Mouse (Mus musculus) limb, embryonic 13.5 days (tissue): ENCODE results near the gene Lsp1. TPM values are rescaled to one million over a fixed set of nuclear protein-coding genes. Genes with fewer than 3 reads are reported as not detected.

Experiments used
- ATAC-seq: fragments of 200-750 bp; cut with Nextera tagmentation; 2 replicates; pipeline ENCODE4 v1.8.0; 2017; ENCODE audit warnings: low read depth, moderate number of reproducible peaks, moderate TSS enrichment; ENCODE audit not compliant: low FRiP score
- H3K27ac ChIP-seq: fragments of 300-500 bp; sonication (generic); 2 replicates; pipeline ENCODE4 v1.5.1; 2015; ENCODE audit warnings: inconsistent platforms, mild to moderate bottlenecking, moderate library complexity
- H3K27me3 ChIP-seq: fragments of 300-500 bp; sonication (generic); 2 replicates; pipeline ENCODE4 v1.6.1; 2015; ENCODE audit warnings: mild to moderate bottlenecking, inconsistent platforms
- H3K36me3 ChIP-seq: fragments of 300-500 bp; sonication (generic); 2 replicates; pipeline ENCODE4 v1.6.1; 2015; ENCODE audit warnings: inconsistent platforms, mild to moderate bottlenecking, moderate library complexity
- H3K4me1 ChIP-seq: fragments of 300-500 bp; sonication (generic); 2 replicates; pipeline ENCODE4 v1.6.1; 2015; ENCODE audit warnings: inconsistent platforms
- H3K4me2 ChIP-seq: fragments of 300-500 bp; sonication (generic); replicated peaks from 2 replicates; pipeline ENCODE4 v1.6.1; 2015; ENCODE audit warnings: inconsistent platforms, mild to moderate bottlenecking, moderate library complexity
- H3K4me3 ChIP-seq: fragments of 300-500 bp; sonication (generic); 2 replicates; pipeline ENCODE4 v1.5.1; 2015; ENCODE audit warnings: moderate library complexity, mild to moderate bottlenecking, inconsistent platforms
- H3K9ac ChIP-seq: fragments of 300-500 bp; sonication (generic); 2 replicates; pipeline ENCODE4 v1.6.1; 2015; ENCODE audit warnings: mild to moderate bottlenecking, inconsistent platforms
- H3K9me3 ChIP-seq: fragments of 300-500 bp; sonication (generic); 2 replicates; pipeline ENCODE4 v1.6.1; 2016; ENCODE audit warnings: inconsistent platforms
- WGBS: fragments of 180-500 bp; shearing (Covaris S2); methylation state at CpG from one replicate; pipeline ENCODE4 v1.1.7; 2015; 5-methylcytosine and 5-hydroxymethylcytosine counted together
- polyA plus RNA-seq: library from polyadenylated mRNA; unstranded; fragments of >200 nt; fragmentation: Nextera tagmentation; extraction: Ambion mirVana; gene quantifications from 2 replicates; pipeline ENCODE4 v1.2.1, GENCODE M21; 2015

The Lsp1 gene
- polyA plus RNA-seq, 1 experiment from 2014 or later: 46.3 TPM

DNA sequence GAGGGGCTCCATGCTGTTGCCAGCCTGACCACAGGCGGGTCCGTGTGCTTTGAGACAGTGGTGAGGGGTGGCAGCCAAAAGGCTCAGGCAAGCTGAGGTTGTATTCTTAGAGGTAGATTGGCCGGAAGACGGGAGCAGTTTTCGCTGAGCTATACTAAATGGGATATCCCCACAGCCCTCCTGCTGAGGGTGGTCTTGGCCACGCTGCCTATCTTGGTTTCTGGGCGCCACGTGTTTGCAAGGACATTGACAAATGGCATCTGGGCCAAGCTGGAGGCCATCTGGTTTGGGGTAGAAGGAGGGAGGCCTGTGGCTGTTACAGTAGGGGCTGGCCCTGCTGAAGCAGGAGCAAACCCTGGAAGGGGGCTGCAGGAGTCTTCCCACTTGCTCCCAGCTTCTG, 32.9 kb downstream of the Lsp1 start:
- Histone ChIP-seq H3K36me3 (peaks cover 40% of the 10 kb centered on the region), H3K27me3 (no peaks in the 10 kb centered on the region), H3K4me1 (peaks cover 19% of the 10 kb centered on the region), H3K27ac (peak overlapping the region; percentile 55; the same call in 1 of the 2 replicates), H3K4me2 (no peak overlapping the region), H3K9me3 (no peaks in the 10 kb centered on the region), H3K9ac (no peak overlapping the region), H3K4me3 (no peak overlapping the region)
- no peak for ATAC-seq
- 50% methylated on average over 8 of the region's 8 CpGs for WGBS

DNA sequence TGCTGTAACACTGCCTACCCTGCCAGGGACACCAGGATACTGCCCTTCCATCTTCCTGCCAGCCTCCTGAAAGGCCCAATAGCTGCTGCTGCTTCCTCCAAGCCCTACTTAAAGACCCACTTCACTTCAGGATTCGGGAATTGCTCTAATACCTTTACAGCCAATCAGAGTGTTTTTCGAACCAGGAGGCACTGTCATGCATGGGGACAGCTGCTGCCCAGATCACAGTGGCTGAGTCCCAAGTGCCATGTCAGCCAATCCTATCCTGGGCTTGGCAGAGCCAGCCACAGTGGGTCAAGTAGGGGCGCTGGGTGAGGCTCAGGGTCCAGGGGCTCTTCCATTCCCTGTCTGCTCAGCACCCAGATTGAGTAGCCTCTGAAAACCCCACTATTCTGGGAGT, 35.5 kb downstream of the Lsp1 start:
- no peak for ATAC-seq
- Histone ChIP-seq H3K4me2 (no peak overlapping the region), H3K36me3 (peaks cover 14% of the 10 kb centered on the region), H3K27me3 (no peaks in the 10 kb centered on the region), H3K4me3 (no peak overlapping the region), H3K27ac (no peak overlapping the region), H3K9ac (no peak overlapping the region), H3K9me3 (no peaks in the 10 kb centered on the region), H3K4me1 (peaks cover 14% of the 10 kb centered on the region)
- 79% methylated on average over 3 of the region's 3 CpGs for WGBS

DNA sequence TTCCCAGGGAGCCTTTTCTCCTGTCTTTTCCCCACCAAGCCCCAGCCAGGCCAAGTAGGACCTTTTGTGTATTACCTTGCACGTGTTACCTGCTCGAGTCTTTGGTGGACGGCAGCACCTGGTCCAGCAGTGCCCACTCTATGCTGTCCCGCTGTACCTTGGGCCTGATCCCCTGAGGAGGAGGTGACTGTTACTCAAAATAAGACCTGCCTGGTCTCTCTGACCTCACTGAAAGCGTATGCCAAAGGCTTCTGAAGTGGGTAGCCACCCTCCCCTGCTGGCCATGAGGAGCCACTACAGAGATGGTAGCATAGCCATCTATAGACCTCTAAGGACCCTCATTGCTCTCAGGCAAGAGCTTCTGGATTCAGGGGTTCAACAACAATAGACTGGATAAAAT, 36.2 kb downstream of the Lsp1 start:
- Histone ChIP-seq H3K4me2 (no peak overlapping the region), H3K27ac (no peak overlapping the region), H3K4me1 (peaks cover 14% of the 10 kb centered on the region), H3K9me3 (no peaks in the 10 kb centered on the region), H3K9ac (no peak overlapping the region), H3K27me3 (no peaks in the 10 kb centered on the region), H3K4me3 (no peak overlapping the region), H3K36me3 (peaks cover 9% of the 10 kb centered on the region)
- 80% methylated on average over 5 of the region's 5 CpGs for WGBS
- no peak for ATAC-seq

DNA sequence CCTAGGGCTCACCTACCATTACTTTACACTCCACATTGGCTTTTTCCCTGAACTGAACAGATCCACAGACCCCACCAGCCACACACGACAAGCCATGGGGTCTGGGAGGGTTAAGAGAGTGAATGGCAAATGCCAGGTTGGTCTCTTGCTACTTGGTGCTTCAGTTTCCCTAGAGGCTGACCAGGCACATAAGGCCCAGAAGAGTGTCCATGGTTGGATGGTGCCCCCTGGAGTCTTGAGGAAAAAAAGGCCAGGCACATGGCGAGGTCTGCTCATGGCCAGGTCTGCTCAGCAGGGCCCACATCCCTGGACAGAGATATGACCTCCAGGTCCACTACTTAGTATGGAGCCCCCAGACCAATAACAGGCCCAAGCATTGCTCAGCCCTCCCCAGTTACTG, 37.2 kb downstream of the Lsp1 start:
- ATAC-seq: no peak
- H3K27me3 ChIP-seq: no peaks in the 10 kb centered on the region

DNA sequence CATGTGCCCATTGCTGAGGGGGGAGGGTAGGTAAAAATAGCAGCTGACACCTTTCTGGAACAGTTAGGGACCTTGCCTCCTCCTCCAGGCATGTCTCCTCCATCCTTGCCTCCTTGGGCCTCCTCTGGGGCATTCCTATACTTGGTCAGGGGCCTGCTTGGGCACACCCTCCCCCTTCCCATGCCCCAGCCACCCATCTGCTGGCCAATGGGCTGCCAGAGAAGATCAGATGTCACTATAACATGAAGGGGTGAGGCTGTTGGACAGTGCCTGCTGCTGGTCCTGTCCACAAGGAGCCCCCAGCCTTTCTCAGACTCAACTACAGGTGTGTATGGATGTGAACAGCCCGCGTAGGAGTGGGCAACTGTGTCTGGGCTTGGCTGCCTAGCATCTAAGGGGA, 38.0 kb downstream of the Lsp1 start, which contains the start of gene Tnnt3:
Gene Tnnt3, plus strand, starts transcription at position 262 of the 400 bp plus-strand sequence.
- Histone ChIP-seq H3K4me3 (no peak within 1 kb of the TSS), H3K27me3 (no peaks in the 10 kb centered on the region), H3K36me3 (0 out of 2 replicates have a peak, but pooled peaks cover 5% of the 10 kb centered on the region), H3K4me1 (peaks cover 7% of the 10 kb centered on the region), H3K27ac (peak within 1 kb of the TSS; percentile 52; the same call in 1 of the 2 replicates), H3K9ac (0 out of 2 replicates have a peak within 1 kb of the TSS, but pooled peaks have one; percentile 4), H3K4me2 (no peak within 1 kb of the TSS), H3K9me3 (no peaks in the 10 kb centered on the region)
- 82% methylated on average over 2 of the region's 2 CpGs for WGBS
- no peak for ATAC-seq

More for the DNA sequence above, 37.2 kb downstream of the Lsp1 start:
- Histone ChIP-seq H3K27ac (no peak overlapping the region; the same call in 1 of the 2 replicates), H3K9ac (no peak overlapping the region), H3K36me3 (0 out of 2 replicates have a peak, but pooled peaks cover 5% of the 10 kb centered on the region), H3K4me3 (no peak overlapping the region), H3K4me1 (peaks cover 14% of the 10 kb centered on the region), H3K9me3 (no peaks in the 10 kb centered on the region), H3K4me2 (no peak overlapping the region)
- 85% methylated on average over 2 of the region's 2 CpGs for WGBS

DNA sequence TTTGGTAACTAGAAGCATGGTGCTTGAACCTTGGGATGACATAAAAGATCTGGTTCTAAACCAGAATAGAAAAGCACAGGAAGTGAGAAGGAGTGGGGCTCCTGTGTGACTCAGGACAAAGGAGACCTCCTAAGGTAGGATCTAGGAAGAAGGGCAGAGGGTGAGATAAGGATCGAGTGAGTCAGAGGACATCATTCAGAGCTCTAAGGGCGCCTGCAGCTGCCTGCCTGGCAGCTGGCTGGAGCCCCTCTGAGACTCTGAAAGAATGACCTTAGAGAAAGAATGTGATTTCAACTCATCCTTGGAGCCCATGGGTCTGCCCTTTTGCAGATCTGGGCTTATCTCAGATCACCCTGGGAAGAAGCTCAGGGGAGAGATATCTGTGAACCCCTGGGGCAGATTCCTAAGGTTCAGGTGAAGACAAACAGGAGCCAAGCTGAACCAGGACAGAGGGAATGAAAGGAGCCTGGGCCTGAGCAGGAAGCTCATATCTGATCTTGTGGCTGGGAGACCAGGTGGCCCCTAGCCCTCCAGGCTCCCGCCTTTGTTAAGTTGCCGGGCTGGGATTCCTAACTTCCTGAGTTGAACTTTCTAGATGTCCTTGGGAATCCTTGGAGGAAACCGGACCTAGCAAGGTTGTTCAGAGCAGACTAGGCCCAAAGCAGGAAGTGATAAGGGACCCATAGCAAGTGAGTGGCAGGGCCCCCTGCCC, 38.6 kb downstream of the Lsp1 start:
- H3K9ac ChIP-seq: 0 out of 2 replicates have a peak overlapping the region, but pooled peaks have one; percentile 4
- no peaks in the 10 kb centered on the region for H3K9me3 ChIP-seq
- H3K4me1 ChIP-seq: peaks cover under 1% of the 10 kb centered on the region; the same call in 1 of the 2 replicates
- H3K4me2 ChIP-seq: no peak overlapping the region
- peak overlapping the region; percentile 52; the same call in 1 of the 2 replicates for H3K27ac ChIP-seq
- no peaks in the 10 kb centered on the region for H3K27me3 ChIP-seq
- H3K4me3 ChIP-seq: no peak overlapping the region
- no peak for ATAC-seq
- 0 out of 2 replicates have a peak, but pooled peaks cover 3% of the 10 kb centered on the region for H3K36me3 ChIP-seq
- WGBS: 66% methylated on average over 5 of the region's 5 CpGs

DNA sequence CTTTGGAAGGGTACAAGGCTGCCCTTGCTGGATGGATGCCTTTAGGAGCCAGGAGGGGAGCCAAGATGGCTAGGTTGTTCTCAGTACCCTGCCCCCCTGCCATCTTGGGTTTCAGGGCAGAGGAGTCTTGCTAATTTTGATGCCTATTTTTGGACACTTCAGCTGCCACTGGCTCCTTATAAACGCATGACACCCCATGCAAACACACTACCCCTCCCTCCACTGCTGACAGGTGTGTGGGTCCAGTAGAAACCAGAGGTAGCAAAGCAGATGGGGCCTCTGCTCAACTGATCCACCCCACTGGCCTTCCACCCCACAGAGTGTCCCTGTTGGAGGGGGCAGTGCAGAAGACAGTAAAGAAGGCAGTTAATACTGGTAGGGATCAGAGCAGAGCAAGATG, 39.4 kb downstream of the Lsp1 start:
- peak; percentile 51 for ATAC-seq

DNA sequence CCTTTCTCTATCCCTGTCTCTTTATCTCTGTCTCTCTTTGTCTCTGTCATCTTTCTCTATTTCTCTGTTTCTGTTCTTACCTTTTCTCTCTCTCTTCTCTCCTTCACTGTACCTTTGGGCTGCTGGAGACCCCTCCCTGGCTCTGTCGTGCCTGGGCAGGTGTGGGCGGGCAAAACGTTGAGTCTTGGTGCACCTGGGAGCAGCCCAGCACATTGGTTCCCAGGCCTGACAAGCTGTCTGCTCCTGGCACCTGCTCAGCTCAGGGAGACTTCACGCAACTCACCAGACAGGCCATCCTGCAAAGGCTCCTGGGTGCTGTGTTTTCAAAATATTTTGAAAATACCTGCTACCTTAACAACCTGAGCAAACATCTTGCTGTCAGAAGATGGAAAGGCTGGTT, 42.6 kb downstream of the Lsp1 start:
- no peak overlapping the region for H3K27ac ChIP-seq
- H3K4me3 ChIP-seq: no peak overlapping the region
- H3K9ac ChIP-seq: no peak overlapping the region
- no peak overlapping the region for H3K4me2 ChIP-seq
- peaks cover 30% of the 10 kb centered on the region for H3K4me1 ChIP-seq
- H3K9me3 ChIP-seq: no peaks in the 10 kb centered on the region
- WGBS: 74% methylated on average over 4 of the region's 4 CpGs
- H3K27me3 ChIP-seq: no peaks in the 10 kb centered on the region
- no peak for ATAC-seq
- no peaks in the 10 kb centered on the region for H3K36me3 ChIP-seq

More for the DNA sequence above, 39.4 kb downstream of the Lsp1 start:
- Histone ChIP-seq H3K27me3 (no peaks in the 10 kb centered on the region), H3K4me2 (no peak overlapping the region), H3K4me3 (no peak overlapping the region), H3K4me1 (peaks cover under 1% of the 10 kb centered on the region), H3K9me3 (no peaks in the 10 kb centered on the region), H3K9ac (no peak overlapping the region), H3K27ac (no peak overlapping the region), H3K36me3 (no peaks in the 10 kb centered on the region)
- 74% methylated on average over 1 of the region's 1 CpGs for WGBS

DNA sequence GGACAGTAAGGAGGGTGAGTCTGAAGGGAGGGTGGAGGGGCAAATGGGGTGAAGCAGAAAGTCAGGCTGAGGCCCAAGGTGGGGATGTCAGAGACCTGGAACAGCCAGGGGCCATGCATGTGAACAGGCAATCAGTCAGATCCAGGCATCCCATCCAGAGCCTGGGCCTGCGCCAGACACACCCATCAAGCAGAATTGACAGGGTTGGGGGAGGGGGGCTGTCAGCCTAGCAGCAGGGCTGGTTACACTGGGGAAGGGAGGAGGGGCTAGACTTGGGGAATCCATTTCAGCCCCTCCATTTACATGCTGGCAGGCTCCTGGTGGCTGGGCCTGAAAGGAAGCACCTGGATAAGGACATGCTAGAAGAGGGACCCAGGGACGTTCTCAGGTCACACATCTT, 45.3 kb downstream of the Lsp1 start:
- peaks cover 52% of the 10 kb centered on the region for H3K4me1 ChIP-seq
- peak; percentile 38; the same call in 1 of the 2 replicates for ATAC-seq

DNA sequence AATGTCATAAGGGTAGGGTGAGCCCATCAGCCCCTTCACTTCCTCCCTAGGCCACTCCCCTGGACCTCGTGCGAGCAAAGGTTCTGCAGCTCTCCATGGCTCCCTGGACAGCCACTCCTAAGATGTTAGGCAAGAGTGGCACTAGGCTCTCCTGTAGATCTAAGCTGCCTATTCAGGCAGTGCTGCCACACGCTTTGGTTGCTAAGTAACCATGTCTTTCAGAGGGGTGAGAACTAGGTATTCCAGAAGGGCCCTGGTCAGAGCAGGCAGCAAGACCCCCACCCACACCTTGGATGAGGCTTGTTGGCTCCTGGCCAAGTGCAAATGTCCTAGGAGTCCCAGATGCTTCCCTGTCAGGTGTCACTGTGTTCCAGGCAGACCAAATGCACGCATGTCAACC, 45.9 kb downstream of the Lsp1 start:
- Histone ChIP-seq H3K4me1 (peaks cover 56% of the 10 kb centered on the region), H3K27ac (peak overlapping the region; percentile 69), H3K9me3 (no peaks in the 10 kb centered on the region), H3K27me3 (no peaks in the 10 kb centered on the region), H3K4me3 (no peak overlapping the region), H3K36me3 (no peaks in the 10 kb centered on the region), H3K4me2 (no peak overlapping the region), H3K9ac (no peak overlapping the region)
- no peak for ATAC-seq
- 46% methylated on average over 4 of the region's 4 CpGs for WGBS

More for the DNA sequence above, 45.3 kb downstream of the Lsp1 start:
- Histone ChIP-seq H3K27me3 (no peaks in the 10 kb centered on the region), H3K27ac (peak overlapping the region; percentile 69), H3K9me3 (no peaks in the 10 kb centered on the region), H3K4me3 (no peak overlapping the region), H3K4me2 (no peak overlapping the region), H3K9ac (no peak overlapping the region), H3K36me3 (no peaks in the 10 kb centered on the region)
- 20% methylated on average over 2 of the region's 2 CpGs for WGBS

DNA sequence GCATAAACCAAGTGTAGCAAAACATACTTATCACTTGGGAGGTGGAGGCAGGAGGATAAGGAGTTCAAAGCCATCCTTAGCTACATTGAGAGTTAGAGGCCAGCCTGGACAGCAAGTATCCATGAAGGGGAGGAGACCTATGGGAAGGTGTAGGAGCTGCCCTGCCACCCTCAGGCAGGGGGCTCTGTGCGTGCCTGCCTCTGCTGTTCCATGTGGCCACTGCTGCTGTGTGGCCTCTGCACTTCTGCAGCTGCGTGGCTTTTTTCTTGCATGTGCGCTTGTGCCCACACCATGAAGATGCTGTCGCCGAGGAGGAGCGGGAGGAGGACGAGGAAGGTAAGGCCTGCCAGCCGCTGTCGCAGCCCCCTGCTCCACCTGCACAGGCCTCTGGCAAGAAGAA, 46.8 kb downstream of the Lsp1 start:
- Histone ChIP-seq H3K36me3 (no peaks in the 10 kb centered on the region), H3K27ac (no peak overlapping the region), H3K4me1 (peaks cover 56% of the 10 kb centered on the region), H3K4me3 (no peak overlapping the region), H3K27me3 (no peaks in the 10 kb centered on the region), H3K9me3 (no peaks in the 10 kb centered on the region), H3K9ac (no peak overlapping the region), H3K4me2 (no peak overlapping the region)
- 93% methylated on average over 9 of the region's 9 CpGs for WGBS
- no peak for ATAC-seq

DNA sequence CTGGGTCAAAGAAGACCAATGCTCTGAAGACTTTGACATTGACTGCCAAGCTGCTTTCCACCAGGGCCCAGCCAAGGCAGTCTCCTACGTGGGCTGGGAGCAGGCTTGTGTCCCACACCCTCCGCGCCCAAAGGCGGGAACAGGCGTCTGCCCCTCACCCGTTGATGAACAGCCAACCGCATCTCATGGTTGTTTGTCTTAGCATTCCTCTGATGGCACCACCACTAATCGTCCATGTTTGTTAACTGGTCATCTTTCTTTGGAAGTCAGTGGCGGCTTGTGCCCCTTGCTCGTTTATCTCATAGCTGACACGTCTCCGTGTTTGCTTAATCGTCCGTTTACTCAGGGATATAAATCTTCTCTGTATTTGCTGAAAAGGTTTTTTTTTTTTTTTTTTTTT, 48.9 kb downstream of the Lsp1 start:
- H3K4me2 ChIP-seq: 0 out of 2 replicates have a peak overlapping the region, but pooled peaks have one; percentile 10

More for the DNA sequence above, 48.9 kb downstream of the Lsp1 start:
- no peaks in the 10 kb centered on the region for H3K36me3 ChIP-seq
- H3K27me3 ChIP-seq: no peaks in the 10 kb centered on the region
- H3K9ac ChIP-seq: no peak overlapping the region; the same call in 1 of the 2 replicates
- no peak overlapping the region for H3K4me3 ChIP-seq
- 19% methylated on average over 14 of the region's 14 CpGs for WGBS
- ATAC-seq: no peak
- H3K27ac ChIP-seq: peak overlapping the region; percentile 97
- peaks cover 63% of the 10 kb centered on the region for H3K4me1 ChIP-seq
- H3K9me3 ChIP-seq: no peaks in the 10 kb centered on the region
